Mouse (Mus musculus): ENCODE results near the gene Ip6k1.

Gene Ip6k1

GRCm38 (mm10) chr9:108056361-108057261 is 54.3 kb downstream of the Ip6k1 start:
- DNase-seq (ENCODE audit: low spot score in 2 of 2): no peak

DNA sequence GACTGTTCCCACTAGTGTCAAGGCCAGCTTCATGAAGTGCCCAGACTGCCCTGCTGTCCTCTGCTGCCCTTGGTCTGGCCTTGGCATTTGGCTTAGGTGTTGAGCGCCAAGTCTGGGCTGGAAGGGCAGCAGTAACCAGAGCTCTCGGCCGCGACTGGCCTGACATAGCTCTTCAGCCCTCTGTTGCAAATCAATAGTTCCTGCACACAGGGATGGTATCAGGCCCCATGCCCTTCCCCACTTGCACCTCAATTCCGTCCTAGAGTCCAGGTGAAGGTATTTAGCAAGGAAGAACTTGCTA is 54.9 kb downstream of the Ip6k1 start:
- DNase-seq (ENCODE audit: low spot score in 2 of 2): no peak

DNA sequence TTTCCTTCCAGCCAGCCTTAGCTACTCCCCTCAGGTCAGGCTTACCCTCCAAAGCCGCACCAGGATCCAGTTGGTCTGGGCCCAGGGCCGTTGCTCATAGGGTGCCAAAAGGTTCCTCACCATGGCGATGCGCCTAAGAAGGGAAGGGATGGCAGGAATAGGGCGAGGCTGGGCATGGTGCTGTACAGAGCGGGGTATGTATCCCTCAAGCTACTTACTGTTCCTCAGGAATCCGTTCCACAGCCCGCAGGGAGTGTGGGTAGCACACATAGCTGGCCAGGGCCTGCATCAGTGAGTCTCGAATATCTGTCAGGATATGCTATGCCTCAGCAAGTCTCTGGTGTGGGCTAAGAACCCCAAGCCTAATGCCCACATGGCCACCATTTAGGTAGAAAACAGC is 56.0 kb downstream of the Ip6k1 start:
- DNase-seq (ENCODE audit: low spot score in 2 of 2): no peak

DNA sequence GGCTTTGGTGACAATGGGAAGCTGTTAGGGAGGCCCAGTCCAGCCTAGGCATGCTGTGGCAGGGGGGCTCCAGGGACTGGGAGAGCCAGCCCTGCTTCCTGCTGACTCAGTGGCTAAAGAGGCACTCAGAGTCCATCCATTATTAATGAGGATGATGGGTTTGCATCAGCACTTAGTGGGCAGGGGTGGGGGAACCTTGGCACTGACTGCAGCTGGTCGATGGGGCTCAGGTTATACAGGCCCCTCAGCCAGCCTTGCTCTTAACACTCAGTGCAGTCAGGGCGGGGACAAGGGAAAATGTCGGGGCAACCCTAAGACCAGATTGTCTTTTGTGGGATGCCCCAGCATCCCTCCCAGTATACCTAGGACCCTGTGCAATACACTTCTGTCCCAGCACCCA is 59.8 kb downstream of the Ip6k1 start:
- DNase-seq (ENCODE audit: low spot score in 2 of 2): no peak

GRCm38 (mm10) chr9:108063361-108063760 is 61.1 kb downstream of the Ip6k1 start:
- no peak for DNase-seq (ENCODE audit: low spot score in 2 of 2)

DNA sequence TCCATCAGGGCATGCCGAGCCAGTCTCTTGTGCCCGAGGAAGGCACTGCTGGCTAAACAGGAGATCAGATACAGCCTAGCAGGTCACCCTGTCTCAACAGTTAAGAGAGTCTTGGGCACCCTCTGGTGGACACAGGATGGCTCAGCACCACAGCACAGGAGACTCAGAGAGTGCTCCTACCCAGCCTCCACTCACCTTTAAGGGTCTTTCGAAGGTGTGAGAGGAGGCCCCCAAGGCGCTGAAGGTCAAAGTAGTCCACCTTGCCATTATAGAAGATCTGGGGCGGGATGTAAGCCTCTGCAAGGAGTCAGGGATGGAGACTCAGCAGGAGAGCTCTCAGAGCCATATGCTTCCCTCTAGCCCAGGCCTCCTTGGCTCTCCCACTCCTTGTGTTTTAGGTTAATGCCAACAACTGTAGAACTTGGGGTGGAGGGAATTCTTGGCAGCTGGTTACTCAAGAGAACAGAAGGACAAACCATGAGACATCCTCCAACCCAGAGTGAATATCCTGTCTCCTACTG is 63.2 kb downstream of the Ip6k1 start:
- DNase-seq (ENCODE audit: low spot score in 2 of 2): peak in 1 of 2 experiments; percentile 48

GRCm38 (mm10) chr9:108067199-108067598 is 64.9 kb downstream of the Ip6k1 start:
- DNase-seq (ENCODE audit: low spot score in 2 of 2): no peak

DNA sequence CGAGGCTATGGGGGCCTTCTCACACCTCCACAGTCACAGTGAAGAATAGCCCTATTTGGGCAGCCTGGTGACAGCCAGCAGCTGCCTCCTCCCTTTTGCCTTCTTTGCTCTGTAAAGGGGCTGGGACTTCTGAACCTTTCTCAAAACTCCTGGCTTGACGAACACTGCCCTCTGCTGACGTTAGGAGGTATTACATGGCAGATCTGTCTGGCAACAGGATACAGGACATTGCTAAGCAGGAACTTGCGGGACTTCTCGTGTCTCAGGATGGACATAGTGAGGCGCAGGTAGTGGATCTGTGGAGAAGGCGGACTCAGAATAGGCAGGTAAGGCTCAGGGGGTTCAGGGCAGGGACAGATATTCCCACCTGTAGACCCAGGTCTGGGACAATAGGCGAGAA is 65.6 kb downstream of the Ip6k1 start:
- DNase-seq (ENCODE audit: low spot score in 2 of 2): peak; percentile 71 to 78

DNA sequence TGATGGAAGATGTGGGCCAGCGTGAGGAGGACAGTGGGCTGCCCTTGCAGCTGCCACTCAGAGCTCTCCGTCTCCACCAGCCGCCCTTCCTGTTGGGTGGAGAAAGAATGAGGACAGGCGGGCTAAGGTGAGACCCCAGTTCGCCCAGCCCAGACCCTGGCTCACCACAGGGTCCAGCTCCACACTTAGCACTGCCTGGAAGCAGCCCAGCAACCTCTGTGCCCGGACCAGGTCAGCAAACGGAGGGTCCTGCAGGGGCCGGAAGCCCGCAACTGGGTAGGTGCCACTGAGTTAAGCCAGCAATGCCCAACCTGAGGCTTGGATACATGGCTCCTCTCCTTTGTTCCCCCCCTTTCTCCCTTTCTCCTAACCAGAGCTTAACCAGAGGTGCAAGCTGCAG is 66.7 kb downstream of the Ip6k1 start:
- DNase-seq (ENCODE audit: low spot score in 2 of 2): no peak

DNA sequence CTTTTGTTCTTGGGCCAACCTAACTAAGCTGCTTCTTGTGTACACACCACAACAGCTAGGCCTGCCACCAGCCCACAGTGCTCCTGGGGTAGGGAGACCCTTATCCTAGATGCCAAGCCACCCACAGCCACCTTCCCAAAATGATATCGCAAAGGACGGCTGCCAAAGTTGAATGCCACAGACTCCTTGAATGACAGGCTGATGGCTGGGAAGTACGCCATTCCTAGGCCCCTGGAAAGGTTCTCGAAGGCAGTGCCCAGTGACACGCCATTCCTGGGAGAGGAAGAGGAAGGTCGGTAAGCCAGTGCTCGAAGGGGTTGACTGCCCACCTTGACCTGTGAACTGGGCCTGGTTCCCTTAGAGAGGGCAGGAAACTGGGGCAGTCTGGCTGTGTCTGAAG is 67.2 kb downstream of the Ip6k1 start:
- DNase-seq (ENCODE audit: low spot score in 2 of 2): no peak

- no peak for DNase-seq (ENCODE audit: low spot score in 2 of 2)
Observed at GRCm38 (mm10) chr9:108071801-108072200, 69.5 kb downstream of the Ip6k1 start.

GRCm38 (mm10) chr9:108072481-108072924 is 70.2 kb downstream of the Ip6k1 start:
- no peak for DNase-seq (ENCODE audit: low spot score in 2 of 2)

- DNase-seq (ENCODE audit: low spot score in 2 of 2): no peak
Observed at GRCm38 (mm10) chr9:108073141-108073930, 71.0 kb downstream of the Ip6k1 start.

DNA sequence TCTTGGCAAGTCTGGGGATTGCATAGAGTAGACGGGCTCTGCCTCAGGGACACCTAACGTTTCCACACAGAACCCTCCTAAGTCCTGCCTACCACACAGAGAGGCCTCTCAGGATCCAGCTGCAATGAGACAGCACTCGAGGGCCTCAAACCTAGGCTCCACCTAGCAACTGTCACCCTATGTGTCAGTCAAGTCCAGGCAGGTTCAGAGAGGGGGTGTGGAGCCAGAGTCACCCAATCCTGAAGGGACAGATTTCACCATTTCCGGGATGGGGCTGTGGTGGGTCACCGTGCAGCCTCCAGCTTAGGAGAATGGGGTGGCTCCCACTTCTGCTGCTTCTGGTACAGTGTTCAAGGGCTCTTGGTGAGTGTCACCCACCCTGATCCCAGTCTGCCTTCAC is 77.9 kb downstream of the Ip6k1 start, which contains the start of gene Mst1:
TSS of gene Mst1 (plus strand) at position 269 of the 400 bp plus-strand sequence.
- no peak for DNase-seq (ENCODE audit: low spot score in 2 of 2)

- DNase-seq (ENCODE audit: low spot score in 2 of 2): no peak
Observed at GRCm38 (mm10) chr9:108082549-108082948, 80.2 kb downstream of the Ip6k1 start.

DNA sequence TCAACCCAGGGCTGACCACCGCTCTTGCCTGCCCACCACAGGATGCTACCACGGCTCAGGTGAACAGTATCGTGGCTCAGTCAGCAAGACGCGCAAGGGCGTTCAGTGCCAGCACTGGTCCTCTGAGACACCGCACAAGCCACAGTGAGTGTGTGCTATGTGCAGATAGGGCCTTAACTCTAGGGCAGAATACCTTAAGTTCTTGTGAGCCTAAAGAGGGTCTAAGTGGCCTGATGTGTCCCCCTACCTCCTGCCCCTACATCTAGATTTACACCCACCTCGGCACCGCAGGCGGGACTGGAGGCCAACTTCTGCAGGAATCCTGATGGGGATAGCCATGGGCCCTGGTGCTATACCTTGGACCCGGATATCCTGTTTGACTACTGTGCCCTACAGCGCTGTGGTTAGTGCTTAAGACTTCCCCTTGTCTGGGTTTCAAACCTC is 80.7 kb downstream of the Ip6k1 start, which contains the start of gene Rnf123:
TSS of gene Rnf123 (minus strand) at position 359 of the 444 bp plus-strand sequence.
- DNase-seq (ENCODE audit: low spot score in 2 of 2): peak in 1 of 2 experiments; percentile 40

GRCm38 (mm10) chr9:108083561-108083960 is 81.3 kb downstream of the Ip6k1 start:
- no peak for DNase-seq (ENCODE audit: low spot score in 2 of 2)

DNA sequence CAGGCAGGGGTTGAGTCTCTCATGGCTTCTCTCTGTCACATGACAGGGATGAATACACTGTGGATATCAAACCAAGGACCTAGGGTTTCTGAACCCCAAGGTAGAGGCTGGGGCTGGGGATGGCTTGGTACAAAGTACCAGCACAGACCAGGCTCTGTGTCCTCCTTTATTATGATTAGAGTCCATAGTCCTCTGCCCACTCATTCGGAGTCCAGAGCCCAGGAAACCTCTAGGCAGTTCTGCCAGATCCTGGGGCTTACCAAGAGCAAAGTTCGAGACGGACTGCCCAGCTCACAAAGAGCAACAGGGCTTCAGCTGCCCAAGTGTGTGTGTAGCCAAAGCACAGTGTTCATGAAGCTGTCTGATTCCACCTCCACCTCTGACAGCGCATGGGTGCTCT is 83.0 kb downstream of the Ip6k1 start:
- DNase-seq (ENCODE audit: low spot score in 2 of 2): no peak

- no peak for DNase-seq (ENCODE audit: low spot score in 2 of 2)
Observed at GRCm38 (mm10) chr9:108090611-108091120, 88.4 kb downstream of the Ip6k1 start.

DNA sequence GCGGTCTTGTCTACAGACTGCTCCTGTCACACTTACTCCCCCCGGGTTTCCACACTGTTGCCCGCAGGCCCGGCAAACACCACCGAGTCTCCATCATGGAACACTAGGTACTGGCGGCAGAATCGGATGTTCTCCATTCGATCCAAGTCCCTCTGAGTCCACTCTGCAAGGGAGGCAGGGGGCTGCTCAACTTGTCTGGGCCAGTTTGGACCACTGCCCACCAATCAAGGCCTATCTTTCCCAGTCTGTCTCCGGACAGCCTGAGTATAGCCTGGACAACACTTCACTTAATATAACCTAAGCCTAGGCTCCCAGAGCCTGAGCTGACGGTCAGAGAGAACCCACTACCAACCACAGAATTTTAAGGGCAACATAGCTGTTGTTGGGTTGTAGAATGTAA is 91.3 kb downstream of the Ip6k1 start:
- no peak for DNase-seq (ENCODE audit: low spot score in 2 of 2)

- DNase-seq (ENCODE audit: low spot score in 2 of 2): peak; percentile 95
Observed at GRCm38 (mm10) chr9:108094184-108094941, 92.1 kb downstream of the Ip6k1 start, which contains the start of gene Apeh. Apeh (minus strand) TSS chr9:108094606.
